Mouse (Mus musculus) neutrophil, adult 5-6 weeks (primary cell): ENCODE data around the gene Uvrag. TPM values are rescaled to one million over a fixed set of nuclear protein-coding genes. Genes with fewer than 3 reads are reported as not detected.

Experiments used
- ATAC-seq: fragments of 151-379, 151-347 bp; 2 replicates; pipeline ENCODE4 v1.8.0; 2017; ENCODE audit warnings: mild to moderate bottlenecking, moderate TSS enrichment; ENCODE audit not compliant: insufficient number of reproducible peaks, poor library complexity, low FRiP score, severe bottlenecking; ENCODE audit errors: extremely low read depth
- total RNA-seq: library from RNA; stranded (forward); fragments of 200-1000 nt; gene quantifications from 2 replicates; pipeline ENCODE4 v1.2.3, GENCODE M21; 2017

Gene Uvrag
- 90.1 and 93.1 TPM in 2 replicates for total RNA-seq

GRCm38 (mm10) chr7:99140984-99141918 is at the start of gene Uvrag:
Gene Uvrag (minus strand): TSS chr7:99141141.
- ATAC-seq = peak; percentile 88

DNA sequence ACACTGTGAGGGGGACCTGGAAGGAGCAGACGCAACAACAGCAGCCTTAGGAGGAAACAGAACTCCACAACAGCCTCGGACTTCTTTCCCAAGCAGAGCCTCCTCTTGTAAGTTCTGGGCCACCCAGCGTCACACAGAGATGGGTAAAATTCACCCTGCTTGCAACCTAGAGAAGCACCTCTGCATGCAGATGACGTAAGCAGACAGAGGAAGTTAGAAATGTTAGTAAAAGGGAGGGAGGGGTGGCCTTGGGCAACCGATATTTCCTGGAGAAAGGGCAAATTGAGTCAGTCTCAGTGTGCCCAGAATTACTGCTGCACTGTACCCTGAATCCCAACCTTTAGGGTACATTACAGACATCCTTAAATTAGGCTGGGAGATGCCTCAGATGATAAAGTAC is 48.9 kb upstream of the Uvrag start:
- peak; percentile 83 for ATAC-seq

DNA sequence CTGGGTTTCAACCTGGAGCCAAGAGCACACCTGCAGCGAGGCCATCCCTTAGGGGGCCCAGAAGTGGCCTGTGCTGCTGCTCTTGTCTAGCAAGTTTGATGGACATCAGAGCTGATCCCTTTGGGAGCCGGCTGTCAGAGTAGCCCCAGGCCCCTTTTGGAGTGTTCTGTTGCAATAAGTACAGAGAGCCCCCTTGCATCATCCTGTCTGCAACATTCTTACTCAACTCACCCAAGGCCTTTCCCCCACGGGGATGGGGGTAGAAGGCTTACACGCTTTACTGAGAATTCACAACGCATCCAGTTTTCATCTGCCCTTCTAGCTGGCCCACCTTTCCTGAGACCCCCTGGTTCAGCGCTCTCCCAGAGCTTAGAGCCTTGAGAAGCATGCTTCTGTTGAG is 47.7 kb upstream of the Uvrag start:
- ATAC-seq = no peak

DNA sequence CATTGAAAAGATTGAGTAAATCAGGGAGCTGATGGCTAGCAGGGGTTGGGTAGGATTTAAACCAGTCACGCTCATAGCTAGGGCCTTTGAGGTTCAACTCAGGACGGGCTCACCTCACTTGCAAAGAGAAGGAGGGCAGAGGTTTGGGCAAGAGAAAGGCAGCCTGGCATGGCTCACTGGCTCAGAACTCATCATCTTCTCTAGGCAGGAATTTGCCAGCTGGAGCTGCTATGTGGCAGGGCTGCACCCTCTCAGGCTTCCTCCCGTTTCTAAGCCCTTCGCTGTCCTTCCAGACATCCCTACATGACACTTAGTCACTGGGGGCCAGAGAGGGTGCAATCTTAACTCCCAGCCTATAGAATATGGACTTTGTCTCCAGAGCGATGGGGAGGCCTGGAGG is 46.5 kb upstream of the Uvrag start:
- ATAC-seq = no peak

DNA sequence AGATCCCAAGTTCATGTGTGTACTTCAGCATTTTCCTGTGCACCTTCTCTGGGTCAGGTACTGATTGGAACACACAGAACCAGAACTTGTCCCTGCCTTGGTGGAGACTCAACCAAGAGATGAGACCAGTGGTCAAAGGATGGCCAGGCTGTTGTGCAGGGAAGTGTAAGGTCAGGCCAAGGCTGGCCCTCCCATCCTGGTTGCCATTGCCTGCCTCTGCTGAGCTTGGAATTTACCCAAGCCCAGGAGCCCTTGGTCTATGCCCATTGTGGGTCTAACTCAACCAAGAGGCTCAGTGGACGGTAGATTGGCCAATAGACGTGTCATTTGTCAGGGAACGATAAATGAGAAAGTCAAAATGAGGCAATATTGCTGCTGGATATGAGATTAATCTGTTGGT is 44.5 kb upstream of the Uvrag start:
- ATAC-seq = no peak

DNA sequence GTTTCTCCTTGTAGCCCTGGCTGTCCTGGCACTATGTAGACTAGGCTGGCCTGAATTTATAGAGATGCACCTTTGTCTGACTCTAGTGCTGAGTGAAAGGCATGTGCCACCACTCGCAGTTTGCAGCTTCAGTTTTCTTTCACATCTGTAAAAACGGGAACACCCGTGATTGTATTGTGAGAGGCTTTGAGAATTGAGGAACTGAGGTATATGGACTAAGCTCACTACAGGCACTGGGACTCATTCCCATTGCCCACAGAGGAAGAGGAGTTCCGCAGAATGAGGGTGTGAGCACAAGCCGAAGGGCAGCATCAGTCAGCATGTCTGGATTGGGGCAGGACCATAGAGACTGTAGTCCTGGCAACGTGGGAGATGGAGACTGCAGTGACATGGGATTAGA is 42.8 kb upstream of the Uvrag start:
- ATAC-seq = peak; percentile 44

- ATAC-seq = peak; percentile 69
These were observed 41.7 kb upstream of the Uvrag start, which contains the start of gene Dgat2 for GRCm38 (mm10) chr7:99182432-99183172. Gene Dgat2 (minus strand): TSS chr7:99182719.

GRCm38 (mm10) chr7:99181619-99182431 is 40.9 kb upstream of the Uvrag start:
- ATAC-seq = peak; percentile 25; the same call in 1 of the 2 replicates

GRCm38 (mm10) chr7:99180162-99180561 is 39.2 kb upstream of the Uvrag start:
- ATAC-seq = no peak

DNA sequence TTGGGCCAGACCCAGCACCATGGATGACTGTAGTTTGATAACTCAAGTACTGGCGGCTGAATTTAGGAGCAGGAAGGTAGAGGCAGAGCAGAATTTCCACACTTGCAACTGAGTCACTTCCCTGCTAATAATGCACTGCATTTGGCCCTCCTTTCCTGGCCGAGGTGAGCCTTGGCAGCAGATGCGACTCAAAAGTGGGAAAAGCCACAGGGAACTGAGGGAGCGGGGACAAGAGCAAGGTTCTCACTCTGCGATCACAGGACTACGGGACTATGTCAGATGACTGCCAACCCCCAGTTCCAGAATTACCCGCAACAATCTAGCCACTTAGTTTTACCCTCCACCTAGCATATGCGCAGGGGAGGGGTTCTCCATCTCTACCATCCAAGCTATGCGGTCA is 38.3 kb upstream of the Uvrag start:
- no peak for ATAC-seq

- ATAC-seq = no peak
These were observed 36.4 kb upstream of the Uvrag start for GRCm38 (mm10) chr7:99177386-99177785.

GRCm38 (mm10) chr7:99175666-99176065 is 34.7 kb upstream of the Uvrag start:
- no peak for ATAC-seq

DNA sequence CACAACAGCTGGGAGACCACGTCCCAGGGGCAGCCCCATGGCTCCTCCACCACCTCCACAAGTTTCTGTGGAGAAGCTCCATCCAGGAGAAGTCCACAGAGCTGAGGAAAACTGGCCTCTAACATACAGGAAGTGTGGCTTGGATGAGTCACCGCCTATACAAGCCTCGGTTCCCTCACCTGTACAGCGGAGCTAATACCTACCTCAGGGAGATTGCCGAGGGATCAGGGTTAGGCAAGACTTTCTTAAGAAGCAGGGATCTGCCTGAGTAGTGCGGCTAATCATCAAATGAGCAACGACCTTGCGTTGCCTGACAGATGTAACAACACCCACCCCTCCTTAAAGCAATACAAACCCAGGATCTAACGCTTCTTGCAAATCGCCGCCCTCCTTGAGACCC is 34.2 kb upstream of the Uvrag start:
- ATAC-seq = no peak

GRCm38 (mm10) chr7:99174006-99174405 is 33.1 kb upstream of the Uvrag start:
- no peak for ATAC-seq

DNA sequence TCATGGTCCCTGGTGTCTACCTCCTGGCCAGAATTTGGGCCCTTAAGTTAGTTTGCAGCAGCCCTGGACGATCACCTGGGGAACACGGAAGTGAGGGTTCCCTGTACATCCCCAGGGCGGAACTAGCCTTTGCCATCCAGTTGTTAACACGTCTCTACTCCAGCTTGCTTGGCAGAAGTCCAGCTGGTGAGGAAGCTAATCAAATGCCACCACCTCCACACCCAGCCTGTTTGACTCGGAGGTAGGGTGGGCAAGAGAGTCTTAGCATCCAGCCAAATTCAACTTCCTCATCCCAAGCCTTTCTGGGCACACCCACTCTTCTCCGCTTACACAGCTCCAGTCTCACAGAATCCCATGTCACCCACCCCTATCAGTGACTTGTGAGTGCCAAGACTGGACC is 32.0 kb upstream of the Uvrag start:
- ATAC-seq = peak; percentile 25; the same call in 1 of the 2 replicates

GRCm38 (mm10) chr7:99171730-99172463 is 31.0 kb upstream of the Uvrag start:
- no peak for ATAC-seq

DNA sequence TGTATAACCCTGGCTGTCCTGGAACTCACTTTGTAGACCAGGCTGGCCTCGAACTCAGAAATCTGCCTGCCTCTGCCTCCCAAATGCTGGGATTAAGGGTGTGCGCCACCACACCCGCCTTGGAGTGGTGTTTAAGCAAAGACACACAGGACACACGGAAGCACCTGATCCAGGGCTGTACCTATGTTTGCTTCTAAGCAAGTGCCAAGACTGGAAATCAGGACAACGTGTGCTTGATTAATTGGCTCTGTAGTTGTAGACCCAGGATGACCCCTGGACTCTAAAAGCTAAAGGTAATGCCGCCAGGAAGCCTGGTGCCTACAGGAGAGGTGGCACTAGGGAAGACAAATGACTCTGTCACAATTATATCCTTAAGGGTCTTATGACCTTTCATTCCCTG is 29.6 kb upstream of the Uvrag start:
- ATAC-seq = no peak

- ATAC-seq = no peak
These were observed 28.9 kb upstream of the Uvrag start for GRCm38 (mm10) chr7:99169717-99170403.
